Mouse (Mus musculus) frontal cortex, postnatal 10 days (tissue): Measurements from ENCODE around the gene Parvb.

Experiments
- DNase-seq, 2 experiments: peaks; one replicate each; pipeline ENCODE4 v3.0.0; 2022; ENCODE audit warnings: low spot score in 2 of 2, mixed read lengths in 1 of 2

The Parvb gene

DNA sequence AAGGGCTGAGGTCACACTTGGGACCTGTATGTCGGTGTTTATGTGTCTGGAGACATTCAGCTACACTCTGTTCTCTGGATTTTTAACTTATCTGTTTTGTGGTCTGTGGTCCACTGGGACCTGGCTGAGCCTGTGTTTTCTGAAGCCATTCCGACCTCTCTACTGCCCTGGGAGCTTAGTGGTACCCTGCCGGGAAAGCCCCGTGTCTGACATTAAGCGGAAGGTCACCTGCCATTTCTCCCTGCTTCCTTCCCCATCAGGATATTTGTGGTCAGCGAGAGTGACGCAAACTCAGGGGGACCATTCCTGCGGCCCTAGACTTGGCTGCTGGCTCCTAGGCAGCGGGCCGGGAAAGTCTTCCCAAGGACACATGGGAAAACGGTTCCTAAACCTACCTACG, 61.7 kb downstream of the Parvb start:
- no peak for DNase-seq

DNA sequence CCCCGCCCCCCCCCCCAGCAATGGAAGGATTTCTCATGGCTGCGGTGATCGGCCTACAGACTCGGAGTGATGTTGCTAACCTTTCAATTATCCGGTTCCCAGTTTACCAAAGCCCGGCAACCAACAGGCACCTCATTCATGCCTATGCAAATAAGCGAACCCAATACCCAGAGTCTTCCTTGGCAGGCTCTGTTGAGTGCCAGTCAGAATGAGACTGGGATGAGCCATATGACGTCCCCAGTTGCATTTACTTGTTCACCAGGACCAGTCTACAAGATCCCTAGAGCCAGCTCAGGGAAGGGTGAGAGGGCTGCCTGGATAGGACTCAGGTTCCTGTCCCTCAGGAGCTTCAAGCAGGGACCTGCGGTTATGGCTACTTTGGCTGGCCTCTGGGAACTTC, 62.5 kb downstream of the Parvb start:
- no peak for DNase-seq

DNA sequence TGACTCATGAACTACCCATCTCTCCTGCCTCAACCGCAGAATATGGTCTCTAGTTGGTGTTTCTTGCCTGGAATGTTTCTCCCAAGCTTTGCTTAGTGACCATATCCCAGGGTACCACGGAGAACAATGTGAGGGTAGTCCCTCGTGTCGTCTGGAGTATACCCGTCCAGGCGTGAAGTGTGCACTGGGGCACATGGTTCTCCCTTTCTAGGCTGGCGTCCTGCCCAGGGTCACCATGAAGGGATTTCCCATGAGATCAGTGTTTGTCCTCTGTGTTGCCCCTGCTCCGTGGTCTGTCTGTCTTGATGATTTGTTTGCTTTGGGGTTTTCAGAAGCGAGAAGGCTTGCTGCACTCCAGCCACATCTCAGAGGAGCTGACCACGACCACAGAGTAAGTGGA, 63.4 kb downstream of the Parvb start:
- DNase-seq, result no peak

DNA sequence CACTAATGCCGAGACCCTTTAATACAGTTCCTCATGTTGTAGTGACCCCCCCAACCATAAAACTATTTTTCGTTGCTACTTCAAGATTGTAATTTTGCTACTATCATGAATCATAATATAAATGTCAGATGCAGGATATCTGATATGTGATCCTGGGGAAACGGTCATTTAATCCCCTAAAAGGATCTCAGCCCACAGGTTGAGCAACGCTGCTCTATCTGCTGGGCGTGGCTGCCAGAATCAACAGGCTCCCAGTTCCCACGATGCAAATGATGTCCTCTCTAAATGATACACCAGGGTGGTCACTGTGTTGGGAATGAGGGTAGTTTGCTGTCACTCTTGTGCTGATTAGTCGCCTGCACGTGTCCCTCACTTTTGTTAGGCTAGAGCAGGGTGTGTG, 65.6 kb downstream of the Parvb start:
- no peak for DNase-seq

DNA sequence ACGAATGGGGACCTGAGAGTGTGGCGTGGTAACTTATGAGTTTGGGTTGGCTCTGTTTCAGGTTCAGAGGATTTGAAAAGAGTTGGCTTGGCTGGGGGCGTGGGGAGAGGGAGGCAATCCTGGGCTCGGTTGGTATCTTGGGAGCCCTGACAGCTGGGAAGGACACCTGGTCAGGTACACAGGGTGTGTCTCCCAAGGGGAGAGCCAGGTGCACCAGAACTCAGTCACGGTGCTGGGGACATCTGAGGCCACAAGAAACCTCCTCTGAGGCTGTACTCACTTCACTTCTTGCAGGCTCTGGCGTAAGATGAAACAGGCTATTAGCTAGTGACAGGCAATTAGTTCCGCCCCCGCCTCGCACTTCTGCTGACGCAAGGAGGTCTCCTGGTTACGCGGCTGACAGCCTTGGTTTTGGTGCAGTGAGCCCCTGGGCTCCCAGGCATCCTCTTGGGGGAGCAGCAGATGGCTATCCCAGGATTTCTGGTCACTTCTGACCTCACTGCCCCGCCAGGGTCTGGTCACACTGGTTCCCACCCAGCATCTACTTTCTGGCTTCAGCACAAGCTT, 67.0 kb downstream of the Parvb start:
- DNase-seq, result peak; percentile 59 to 68

DNA sequence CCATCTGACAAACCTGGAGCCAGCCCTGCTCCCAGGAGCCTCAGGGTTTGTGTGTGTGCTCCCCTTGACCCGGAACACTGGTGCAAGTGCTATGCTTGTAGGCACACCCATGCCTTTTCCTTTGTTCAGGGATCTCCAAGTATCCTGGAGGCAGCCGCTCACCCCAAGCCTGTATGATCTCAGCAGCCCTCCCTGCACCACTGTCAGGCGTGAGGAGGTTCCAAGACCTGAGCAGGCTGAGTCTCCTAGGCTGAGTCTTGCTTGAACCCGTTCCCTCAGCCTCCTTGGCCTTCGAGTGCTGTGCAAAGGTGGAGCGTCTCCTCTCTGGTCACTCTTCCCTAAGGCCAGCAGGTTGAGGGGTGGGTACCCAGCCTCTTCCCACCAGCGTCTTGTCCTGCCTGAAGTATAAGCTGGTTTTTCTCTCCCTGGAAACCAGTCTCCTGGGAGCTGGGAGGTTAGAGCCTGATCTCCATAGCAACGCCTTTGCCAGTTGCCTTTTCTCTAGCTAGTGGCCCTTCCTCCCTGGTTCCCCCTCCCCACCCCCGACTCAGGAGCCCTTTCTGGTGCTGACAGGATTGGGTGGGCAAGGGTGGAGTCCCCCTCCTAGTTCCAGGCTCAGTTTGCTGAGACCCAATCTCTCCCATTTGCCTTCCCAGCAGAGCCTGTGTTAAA, 68.0 kb downstream of the Parvb start:
- DNase-seq, result no peak

DNA sequence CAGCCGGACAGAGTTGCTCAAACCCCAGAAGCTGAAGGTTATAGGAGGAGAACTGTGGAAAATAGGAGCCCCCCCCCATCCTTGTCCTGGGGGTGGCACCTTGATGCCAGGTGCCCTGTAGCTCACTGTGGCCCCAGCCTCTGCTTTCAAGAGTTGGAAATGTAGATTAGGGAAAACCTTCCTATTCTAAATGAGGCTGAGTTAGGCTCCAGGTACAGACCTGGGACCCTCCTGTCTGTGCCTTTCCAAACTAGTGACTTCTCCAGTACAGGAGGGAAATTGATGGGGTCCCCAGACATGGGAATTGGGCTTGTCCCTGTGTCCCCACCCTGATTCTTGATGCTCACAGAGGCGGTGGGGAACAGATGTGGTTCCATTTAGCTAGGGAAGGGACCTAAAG, 68.7 kb downstream of the Parvb start:
- DNase-seq, result no peak

DNA sequence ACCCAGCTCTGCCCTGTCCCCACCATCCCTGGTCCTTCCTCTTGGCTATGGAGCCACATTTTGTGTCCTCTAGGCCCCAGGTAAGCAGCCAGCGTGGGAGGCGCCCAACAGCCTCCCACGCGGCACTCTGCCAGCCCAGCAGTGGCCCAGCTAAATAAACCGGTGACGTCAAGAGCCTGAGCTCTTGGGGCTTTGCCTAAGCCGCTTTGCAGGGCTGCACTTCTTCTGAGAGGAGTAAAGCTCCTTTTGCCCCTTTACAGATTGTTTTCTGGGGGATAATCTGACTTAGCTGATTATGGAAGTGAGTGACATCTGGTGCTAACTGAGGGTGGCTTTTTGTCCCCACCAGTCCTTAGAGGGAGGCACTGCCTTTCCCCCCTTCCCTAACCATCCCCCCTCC, 69.2 kb downstream of the Parvb start:
- no peak for DNase-seq

DNA sequence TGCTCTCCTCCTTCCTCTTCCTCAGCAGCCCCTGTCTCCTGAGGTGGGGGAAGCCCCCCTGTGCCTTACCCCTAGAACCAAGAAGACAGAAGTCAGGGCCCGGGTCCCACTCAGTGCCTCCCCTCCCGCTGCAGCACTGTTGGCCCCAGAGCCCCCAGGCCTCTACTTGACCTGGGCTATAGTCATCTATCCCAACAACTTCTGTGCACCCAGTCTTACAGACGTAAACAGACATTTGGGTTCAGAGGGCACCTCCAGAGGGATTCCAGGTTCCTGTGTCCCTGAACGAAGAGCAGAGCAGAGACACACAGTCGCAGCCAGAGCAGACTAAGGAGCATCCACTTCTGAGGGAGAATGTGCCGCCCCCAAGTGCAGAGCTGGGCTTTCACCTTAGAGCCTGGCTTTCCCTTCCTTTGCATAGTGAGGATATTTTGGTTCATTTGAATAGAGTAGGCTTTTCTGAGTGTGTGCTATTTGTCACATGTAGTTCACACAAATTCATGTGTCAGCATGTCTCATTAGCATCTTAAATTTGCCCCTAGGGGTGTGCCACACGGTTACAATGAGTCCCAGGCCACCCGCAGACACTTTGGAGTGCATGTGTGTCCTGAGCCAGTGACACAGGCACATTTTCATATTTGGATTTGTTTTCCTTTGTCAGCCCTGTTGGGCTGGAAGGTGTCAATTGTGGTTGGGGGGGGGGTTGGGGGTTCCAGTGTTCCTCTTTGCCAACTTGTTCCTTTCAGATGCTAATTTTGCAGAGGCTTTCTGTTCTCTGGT, 70.0 kb downstream of the Parvb start:
- DNase-seq, result no peak

DNA sequence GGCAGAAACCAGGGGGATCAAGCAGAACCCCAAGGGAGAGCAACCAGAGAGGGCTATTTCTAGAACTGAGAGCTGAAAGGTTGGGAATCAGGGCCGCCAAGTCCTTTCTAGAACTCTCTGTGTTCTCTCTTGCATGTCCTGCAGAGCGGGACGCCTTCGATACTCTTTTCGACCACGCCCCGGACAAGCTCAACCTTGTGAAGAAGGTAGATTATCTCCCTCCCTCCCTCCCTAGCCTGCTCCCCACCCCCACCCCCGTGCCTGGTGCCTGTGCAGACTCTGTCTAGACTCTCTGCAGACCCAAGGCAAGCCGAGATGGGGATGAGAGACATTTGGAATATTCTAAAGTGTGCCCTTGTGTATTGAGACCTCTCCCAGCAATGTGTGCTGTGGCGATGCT, 71.4 kb downstream of the Parvb start:
- no peak for DNase-seq

DNA sequence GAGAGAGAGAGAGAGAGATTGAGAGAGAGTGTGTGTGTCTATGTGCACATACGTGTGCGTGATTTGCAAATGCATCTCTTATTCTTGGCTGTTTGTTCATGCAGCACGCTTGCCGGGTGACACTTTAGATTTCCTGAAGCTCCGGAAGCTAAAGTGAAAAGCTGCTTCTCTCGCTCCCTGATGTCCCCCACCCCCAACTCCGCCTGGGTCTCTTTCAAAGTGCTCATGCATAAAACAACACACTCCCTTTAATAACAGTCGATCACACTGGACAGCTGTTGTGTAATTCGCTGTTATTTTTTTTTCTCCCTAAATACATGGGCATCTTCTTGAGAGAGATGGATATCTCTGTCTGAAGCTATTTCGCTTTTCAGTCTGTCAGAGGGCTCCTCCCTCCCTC, 73.5 kb downstream of the Parvb start:
- DNase-seq, result no peak

DNA sequence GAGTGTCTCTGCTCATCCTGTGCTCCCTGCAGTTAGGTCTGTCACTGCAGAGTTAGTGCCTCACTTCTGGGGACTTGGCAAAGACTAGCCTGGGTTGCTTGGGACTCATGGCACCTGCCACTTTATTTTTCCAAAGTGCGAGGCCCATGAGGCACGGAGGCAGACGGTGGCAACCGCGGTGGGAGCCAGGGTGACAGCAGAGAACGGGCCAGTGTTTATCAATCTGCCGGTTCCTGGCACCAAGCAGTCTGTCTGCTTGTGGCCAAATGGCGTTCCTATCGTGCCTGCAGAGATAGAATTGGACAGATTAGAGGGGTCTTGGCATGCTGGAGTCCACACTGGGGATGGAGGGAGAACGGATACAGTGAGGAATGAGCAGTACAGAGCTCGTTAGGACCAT, 78.4 kb downstream of the Parvb start:
- DNase-seq, result no peak

DNA sequence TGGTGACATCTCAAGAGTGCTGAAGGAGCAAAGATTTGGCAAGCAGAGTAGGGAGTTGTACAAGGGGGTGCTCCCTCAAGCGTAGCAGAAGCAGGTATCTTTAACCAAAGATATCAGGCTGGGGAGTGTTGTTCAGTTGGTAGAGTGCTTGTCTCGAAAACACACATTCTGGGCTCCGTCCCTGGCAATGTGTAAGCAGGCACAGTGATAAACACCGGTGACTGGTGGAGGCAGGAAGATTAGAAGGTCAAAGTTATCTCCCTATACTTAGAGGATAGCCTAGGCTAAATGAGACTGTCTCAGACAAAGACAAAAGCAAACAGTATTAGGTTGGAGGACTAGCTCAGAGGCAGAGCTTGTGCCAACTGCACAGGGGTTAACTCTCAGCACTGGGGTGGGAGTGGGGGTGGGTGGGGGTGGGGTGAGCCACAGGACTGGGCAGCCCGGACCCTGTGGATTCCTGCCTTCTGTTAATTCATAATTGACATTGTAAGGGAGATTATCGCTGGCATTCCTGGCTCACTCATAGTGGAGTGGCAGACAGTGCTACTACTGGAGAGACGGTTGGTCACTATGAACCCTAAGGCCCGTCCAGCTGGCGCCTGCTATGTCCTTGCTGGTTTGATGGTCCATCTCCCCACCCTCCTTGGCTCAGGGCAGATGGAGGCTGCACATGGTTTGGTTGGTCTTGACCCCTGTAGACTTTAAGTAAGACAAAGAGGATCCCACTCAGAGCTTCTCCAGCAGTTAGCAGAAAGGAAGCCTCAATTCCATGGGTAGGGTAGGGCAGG, 79.6 kb downstream of the Parvb start:
- no peak for DNase-seq

DNA sequence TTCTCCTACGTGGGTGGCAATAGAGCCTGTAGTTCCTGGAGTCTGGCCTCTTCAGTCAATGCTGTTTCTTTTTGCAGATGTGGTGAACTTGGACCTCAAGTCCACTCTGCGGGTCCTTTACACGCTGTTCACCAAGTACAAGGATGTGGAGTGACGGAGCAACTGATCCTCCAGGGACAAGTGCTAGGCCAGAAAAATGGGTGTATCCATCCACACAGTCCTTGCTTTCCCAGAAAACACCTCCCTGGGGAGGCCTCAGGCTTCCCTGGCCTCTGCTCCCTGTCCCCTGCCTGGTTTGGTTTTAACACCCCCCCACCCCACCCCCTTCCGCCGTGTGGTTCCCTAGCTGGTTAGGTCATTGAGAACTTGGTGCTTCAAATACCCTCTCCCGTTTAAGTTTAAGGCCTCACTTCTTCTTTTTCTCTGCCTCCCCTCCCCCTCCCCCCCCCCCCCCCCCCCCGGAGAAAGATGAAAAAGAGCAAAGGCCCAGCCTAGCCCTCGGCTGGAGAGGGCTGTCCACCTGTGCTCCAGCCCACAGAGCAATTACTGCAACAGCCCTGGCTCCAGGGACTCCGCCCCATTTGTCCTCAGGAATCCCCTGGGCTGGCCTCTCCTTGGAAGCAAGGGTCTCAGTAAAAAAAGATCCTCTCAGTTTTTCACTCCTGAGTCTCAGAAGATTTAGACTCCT, 81.2 kb downstream of the Parvb start:
- no peak for DNase-seq

DNA sequence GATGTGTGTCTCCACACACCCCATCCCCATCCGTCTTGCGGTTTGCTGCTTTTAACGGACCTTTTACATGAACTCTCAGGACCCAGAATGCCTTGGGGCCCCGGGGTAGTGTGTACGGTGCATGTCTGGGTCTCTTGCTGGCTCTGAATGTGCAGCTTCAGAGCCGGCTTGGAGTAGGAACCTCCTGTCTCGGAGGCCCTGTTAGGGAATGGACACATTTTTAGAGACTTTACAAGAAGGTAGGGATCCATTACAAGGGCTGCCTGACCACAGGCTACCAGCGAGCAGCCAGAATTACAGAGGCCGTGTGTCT, 81.7 kb downstream of the Parvb start:
- DNase-seq, result no peak

DNA sequence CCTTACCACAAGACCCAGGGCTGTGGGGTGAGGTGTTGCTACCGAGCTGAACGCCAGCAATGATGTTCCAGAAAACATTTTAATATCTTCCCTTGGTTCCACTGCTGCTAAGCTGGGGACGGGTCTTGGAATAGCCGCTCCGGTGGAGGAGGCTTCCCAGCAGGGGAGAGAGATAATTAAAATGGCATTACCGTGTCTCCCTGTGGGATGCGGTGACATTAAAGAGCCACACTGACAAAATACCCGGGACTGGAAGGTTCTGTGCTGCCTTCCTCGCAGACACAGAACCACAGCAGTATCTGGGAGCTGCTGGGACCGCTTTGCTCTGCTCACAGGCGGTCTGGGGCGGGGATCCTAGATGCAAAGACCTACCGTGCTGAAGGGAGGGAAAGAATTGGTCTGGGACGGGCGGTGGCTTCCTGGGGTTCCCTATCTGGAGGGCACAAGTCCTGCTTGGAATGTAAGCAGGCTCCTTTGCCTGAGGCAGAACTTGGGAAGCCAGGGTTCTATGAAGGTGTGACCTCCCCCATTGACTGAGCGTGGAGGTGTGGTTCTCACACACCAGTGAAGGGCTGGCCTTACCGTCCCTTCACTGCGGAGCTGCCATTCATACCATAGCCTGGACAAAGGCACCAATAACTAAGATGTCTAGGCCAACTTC, 82.7 kb downstream of the Parvb start:
- no peak for DNase-seq

DNA sequence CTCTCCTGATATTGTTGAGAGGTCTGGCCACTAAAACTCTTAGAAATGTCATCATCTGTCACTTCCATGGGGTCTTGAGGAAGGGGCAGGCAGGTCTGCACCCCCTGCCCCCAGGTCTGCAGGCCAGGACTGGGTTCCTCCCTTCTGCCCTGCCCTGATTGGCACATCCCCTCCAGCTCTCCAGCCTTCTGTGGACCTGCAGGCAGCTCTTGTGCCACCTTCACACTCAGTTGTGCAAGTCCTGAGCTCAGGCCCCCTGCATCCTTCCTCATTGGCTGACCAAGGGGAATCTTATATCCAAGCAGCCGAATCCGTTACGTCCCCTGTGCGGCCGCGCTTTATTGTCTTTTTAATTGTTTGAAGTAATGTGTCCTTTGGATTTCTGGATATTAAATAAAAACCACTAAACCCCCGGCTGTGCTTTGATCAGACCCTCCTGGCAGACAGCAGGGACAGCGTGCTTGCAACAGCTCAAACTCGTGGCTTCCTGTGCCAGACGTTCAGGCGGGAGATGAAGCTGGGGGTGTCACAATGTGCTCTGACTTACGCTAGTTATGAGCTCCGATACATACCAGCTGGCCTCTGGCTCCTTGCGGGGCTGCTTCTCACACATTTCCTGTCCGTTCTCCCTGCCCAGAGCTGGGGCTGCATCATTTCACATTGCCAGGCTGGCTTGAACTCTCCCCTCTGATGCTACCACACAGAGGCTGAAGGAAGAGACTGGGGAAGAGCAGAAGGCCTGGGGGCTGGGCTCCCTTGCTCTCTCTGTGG, 83.6 kb downstream of the Parvb start:
- no peak for DNase-seq

DNA sequence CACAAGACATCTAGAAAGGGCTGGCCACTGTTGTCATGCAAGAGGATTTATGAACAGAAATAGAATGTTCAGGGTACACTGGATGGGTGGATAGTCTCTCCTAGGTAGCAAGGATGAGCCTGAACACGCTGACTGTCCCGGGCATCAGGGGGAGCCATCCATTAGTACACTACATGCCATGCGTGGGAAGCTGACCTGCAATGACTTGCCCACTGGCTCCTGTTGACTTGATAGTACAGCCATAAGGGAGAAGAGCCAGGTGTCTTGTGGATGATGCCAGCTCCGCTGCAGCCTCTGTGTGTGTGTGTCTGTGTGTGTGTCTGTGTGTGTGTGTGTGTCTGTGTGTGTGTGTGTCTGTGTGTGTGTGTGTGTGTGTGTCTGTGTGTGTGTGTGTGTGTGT, 87.5 kb downstream of the Parvb start:
- DNase-seq, result no peak

DNA sequence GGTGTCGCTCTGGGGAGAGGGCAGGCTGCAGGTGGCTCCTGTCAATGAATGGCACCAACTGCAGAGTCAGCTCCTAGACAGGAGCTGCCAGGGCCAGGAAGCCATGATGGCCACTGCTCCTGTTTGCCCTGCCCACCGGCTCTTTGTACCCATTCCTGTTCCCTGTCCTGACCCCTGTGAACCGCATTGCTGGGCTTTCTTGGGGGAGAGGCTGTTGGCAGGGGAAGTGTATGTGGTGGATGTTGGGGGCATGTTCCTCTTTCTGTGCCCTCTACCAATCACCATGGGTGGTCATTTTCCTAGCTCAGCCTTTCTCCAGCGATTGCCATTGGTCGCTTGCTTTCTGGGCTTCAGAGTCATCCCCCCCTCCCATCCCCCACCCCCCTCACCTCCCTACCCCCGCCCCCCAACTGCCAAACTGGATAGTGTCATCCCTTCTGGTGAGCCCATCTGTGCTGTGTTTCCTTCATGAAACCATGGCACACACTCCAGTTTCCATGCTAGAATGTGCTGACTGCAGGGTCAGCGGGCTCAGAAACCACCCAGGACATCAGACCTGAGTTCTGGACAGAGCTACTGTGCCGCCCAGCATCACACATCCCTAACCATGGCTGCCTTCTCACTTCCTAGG, 89.8 kb downstream of the Parvb start:
- DNase-seq, result peak in 1 of 2 experiments; percentile 40
